Mouse (Mus musculus) heart, adult 2 months (tissue): ENCODE measurements around the gene Coro7. TPM values are rescaled to one million over a fixed set of nuclear protein-coding genes. Genes with fewer than 3 reads are reported as not detected.
A peak's percentile ranks its signal among the peaks of the same experiment; 100 is the strongest.

Source experiments
- DNase-seq, 2 experiments: peaks; one replicate each; pipeline ENCODE4 v3.0.0; 2021
- H3K27ac ChIP-seq: fragments of 200-600 bp; 2 replicates; pipeline ENCODE4 v1.8.1; 2022
- H3K27me3 ChIP-seq: fragments of 200-500 bp; 2 replicates; pipeline ENCODE4 v1.6.1; 2012; ENCODE audit warnings: mild to moderate bottlenecking, low read length, inconsistent platforms, mixed read lengths; ENCODE audit not compliant: control insufficient read depth, insufficient read depth
- H3K36me3 ChIP-seq: fragments of 200-500 bp; 2 replicates; pipeline ENCODE4 v1.6.1; 2012; ENCODE audit warnings: low read length, inconsistent platforms; ENCODE audit not compliant: control insufficient read depth, insufficient read depth
- H3K4me1 ChIP-seq: fragments of 200-500 bp; 2 replicates; pipeline ENCODE4 v1.6.1; 2011; ENCODE audit warnings: low read length; ENCODE audit not compliant: control insufficient read depth, insufficient read depth
- H3K4me3 ChIP-seq: fragments of 200-600 bp; 2 replicates; pipeline ENCODE4 v1.8.1; 2022
- H3K79me2 ChIP-seq: fragments of 200-500 bp; replicated peaks from 2 replicates; pipeline ENCODE4 v1.6.1; 2012; ENCODE audit warnings: mild to moderate bottlenecking, inconsistent platforms, low read length, moderate library complexity, mixed read lengths; ENCODE audit not compliant: control insufficient read depth, insufficient read depth
- H3K9ac ChIP-seq: fragments of 200-500 bp; 2 replicates; pipeline ENCODE4 v1.6.1; 2012; ENCODE audit warnings: low read depth, mild to moderate bottlenecking, control low read depth, inconsistent platforms, low read length, mixed read lengths
- CTCF ChIP-seq: fragments of 200-600 bp; IDR thresholded peaks from 2 replicates; pipeline ENCODE4 v1.8.1; 2022; ENCODE audit warnings: antibody characterized with exemption, mild to moderate bottlenecking, moderate library complexity
- EP300 ChIP-seq: fragments of 200-500 bp; IDR thresholded peaks from 2 replicates; pipeline ENCODE4 v1.6.1; 2011; ENCODE audit warnings: low read depth, low read length, control low read depth; ENCODE audit not compliant: insufficient read depth
- POLR2A ChIP-seq: fragments of 200-500 bp; IDR thresholded peaks from 2 replicates; pipeline ENCODE4 v1.6.1; 2011; ENCODE audit warnings: mild to moderate bottlenecking, low read depth, low read length, control low read depth; ENCODE audit not compliant: insufficient read depth
- WGBS: fragments of 180-500 bp; shearing (Covaris S2); methylation state at CpG from one replicate; pipeline ENCODE4 v1.1.7; 2018; 5-methylcytosine and 5-hydroxymethylcytosine counted together
- intact Hi-C: fragments of 180-260 bp; cut with DNase I; formaldehyde crosslinking; loops from one replicate; pipeline ENCODE4 v1.15.1; 2025
- long read RNA-seq: library from polyadenylated mRNA; stranded (forward); transcript quantifications from one replicate; pipeline ENCODE4 v2.0.0, GENCODE M21; 2021
- polyA plus RNA-seq: library from polyadenylated mRNA; depleted of rRNA; stranded (reverse); fragments of >200 nt; gene quantifications from 2 replicates; pipeline ENCODE4 v1.2.3, GENCODE M21; 2012; rRNA removed
- total RNA-seq, 2 experiments: library from RNA; stranded (reverse); gene quantifications; 2 replicates each; pipeline ENCODE4 v1.2.3; 2021

Coro7 gene
- total RNA-seq: 10 to 100 TPM; 14.6 to 15.9 TPM
- polyA plus RNA-seq: 20.8 and 22.8 TPM in 2 replicates
- long read RNA-seq, full-length matches to known transcripts: 4 of 13 reads
- long read RNA-seq, partial matches to known transcripts: 3 of 13 reads
- long read RNA-seq, other reads (novel, unspliced or antisense): 6 of 13 reads

DNA sequence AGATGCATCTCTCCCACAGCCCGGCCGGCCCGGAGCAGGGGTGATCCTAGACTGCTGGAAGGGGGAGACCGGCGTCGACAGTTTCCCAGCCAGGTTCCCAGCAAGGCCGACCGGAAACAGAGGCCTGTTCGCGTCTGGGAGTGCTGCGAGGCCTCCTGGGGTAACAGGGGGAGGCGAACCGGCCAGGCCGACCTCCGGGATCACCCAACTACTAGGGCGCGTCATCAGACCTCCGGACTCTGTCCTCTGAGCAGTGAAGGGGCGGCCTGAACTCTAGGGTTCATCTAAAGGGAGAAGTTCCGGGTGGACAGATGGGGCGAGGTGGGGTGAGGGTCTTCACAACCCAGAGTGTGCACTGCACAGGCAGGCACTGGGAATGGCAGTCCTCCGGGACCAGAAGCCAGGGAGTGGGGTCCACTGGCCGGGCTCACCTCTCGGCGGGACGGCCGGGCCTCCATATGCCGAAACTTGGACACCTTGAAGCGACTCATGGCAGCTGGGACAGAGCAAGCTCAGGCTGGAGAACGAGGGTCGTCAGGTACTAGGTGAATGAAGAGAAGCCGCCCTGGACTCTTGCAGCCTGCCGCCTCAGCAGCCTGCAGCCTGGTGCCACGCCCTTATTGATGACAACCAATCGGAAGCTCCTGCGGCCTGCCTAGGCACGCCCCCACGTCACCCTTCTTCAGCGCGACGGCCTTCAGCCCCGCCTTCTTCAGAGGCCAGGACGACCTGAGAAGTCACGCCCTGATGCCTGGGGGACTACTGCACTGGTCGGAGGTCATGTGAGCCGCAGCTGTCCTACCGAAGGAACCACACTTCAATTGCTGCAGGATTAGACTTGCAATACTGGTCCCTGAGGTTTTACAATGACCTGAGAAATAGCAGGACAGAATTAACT lies at the start of gene Coro7:
Gene Coro7, minus strand, starts transcription at position 657 of the 898 bp plus-strand sequence.
- peak; percentile 90 to 94 for DNase-seq
- intact Hi-C loops: loop anchor here (2.0 to 10.0 kb wide), 2 partner anchors 111 to 185 kb away; partner anchors contain the start of gene Cdip1
- no peaks in the 10 kb centered on the region for H3K36me3 ChIP-seq
- no peaks in the 10 kb centered on the region for H3K27me3 ChIP-seq
- peak within 1 kb of the TSS; percentile 88 for H3K4me3 ChIP-seq
- TF ChIP-seq CTCF (no peak), POLR2A (peak; percentile 75)
- H3K27ac ChIP-seq: peak within 1 kb of the TSS; percentile 62
- H3K9ac ChIP-seq: peak within 1 kb of the TSS; percentile 56
- peaks cover under 1% of the 10 kb centered on the region; the same call in 1 of the 2 replicates for H3K79me2 ChIP-seq
- WGBS: 1% methylated on average over 47 of the region's 47 CpGs
- peaks cover 3% of the 10 kb centered on the region for H3K4me1 ChIP-seq

DNA sequence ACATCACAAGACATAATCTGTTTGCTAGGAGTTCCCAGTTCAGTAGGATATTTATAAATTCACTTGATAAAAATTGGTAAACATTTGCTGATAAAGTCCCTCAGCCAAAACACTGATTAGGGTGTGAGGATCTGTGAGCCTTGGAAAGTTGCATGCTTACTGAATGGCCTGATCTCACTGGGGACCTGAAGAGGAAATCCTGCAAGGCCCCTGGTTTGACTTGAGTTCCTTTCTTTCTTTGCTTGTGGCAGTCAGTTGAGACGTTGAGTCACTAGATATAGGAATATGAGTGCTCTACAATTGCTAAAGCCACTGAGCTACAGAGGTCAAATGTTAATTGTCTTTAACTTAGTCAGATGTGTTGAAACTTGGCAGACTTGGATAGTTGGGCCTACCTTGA lies 48.4 kb upstream of the Coro7 start:
- Histone ChIP-seq H3K79me2 (peaks cover 4% of the 10 kb centered on the region; the same call in 1 of the 2 replicates), H3K36me3 (peaks cover 28% of the 10 kb centered on the region), H3K9ac (no peak overlapping the region; the same call in 1 of the 2 replicates), H3K27ac (peak overlapping the region; percentile 98), H3K4me3 (peak overlapping the region; percentile 8; the same call in 1 of the 2 replicates), H3K4me1 (peaks cover 9% of the 10 kb centered on the region), H3K27me3 (no peaks in the 10 kb centered on the region)
- intact Hi-C loops: loop anchor here (2.0 kb wide), 1 partner anchor 61 kb away; no protein-coding TSS in a partner anchor
- TF ChIP-seq EP300 (no peak), POLR2A (no peak), CTCF (no peak)
- WGBS: 0% methylated on average over 1 of the region's 1 CpGs
- DNase-seq: peak; percentile 18 to 20

DNA sequence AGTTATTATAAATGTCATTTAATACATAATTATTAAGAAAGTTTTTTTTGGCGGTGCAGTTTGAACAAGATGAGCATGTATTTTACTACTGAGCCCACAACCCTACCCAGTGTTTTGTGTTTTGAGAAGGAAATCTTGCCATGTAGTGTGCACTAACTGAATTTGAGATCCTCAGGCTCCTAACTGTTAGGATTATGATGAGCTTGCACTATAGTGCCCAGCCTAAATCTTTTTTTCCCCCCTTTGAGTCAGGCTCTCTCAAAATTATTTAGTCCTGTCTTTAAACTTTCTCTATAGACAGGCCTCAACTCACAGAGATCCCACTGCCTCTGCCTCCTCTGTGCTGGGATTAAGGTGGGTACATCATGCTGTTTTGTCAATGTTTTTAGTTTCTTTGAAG lies 47.9 kb upstream of the Coro7 start:
- peaks cover 10% of the 10 kb centered on the region for H3K4me1 ChIP-seq
- intact Hi-C loops: loop anchor here (2.0 kb wide), 1 partner anchor 61 kb away; no protein-coding TSS in a partner anchor
- peak overlapping the region; percentile 91 for H3K4me3 ChIP-seq
- peak overlapping the region; percentile 98 for H3K27ac ChIP-seq
- no peak overlapping the region for H3K9ac ChIP-seq
- no peaks in the 10 kb centered on the region for H3K27me3 ChIP-seq
- TF ChIP-seq EP300 (no peak), POLR2A (no peak), CTCF (no peak)
- WGBS: 67% methylated on average over 1 of the region's 1 CpGs
- H3K36me3 ChIP-seq: peaks cover 26% of the 10 kb centered on the region
- H3K79me2 ChIP-seq: peaks cover 4% of the 10 kb centered on the region; the same call in 1 of the 2 replicates
- DNase-seq: peak in 1 of 2 experiments; percentile 6

DNA sequence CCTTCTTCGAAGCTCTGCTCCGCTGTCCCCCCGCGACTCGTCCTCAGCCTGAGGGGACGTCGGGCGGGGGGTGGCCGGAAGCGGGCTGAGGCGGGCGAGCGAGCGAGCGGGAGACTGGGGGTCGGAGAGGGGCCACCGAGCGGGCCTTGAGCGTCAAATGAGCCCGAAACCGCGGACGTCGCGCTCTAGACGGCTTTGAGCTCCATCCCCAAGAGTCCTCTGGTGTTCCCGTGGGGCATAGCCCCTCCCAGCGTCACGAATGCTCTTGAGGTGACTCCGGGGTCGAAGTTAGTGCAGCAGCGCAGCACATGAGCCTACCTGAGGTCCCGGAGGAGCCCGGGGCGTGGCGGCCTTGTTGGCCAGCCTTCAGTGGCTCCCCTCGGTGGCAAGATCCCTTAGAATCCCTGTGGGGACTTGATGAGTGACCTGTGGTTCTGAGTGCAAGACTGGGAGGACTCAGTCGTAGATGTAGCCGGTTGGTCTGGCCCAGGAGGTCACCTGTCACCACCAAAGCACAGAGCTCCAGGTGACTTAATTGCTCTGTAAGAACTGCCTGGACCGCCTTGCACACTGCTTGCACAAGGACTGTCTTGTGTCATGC lies 47.1 kb upstream of the Coro7 start:
- H3K36me3 ChIP-seq: peaks cover 24% of the 10 kb centered on the region
- WGBS: 1% methylated on average over 39 of the region's 40 CpGs
- H3K27me3 ChIP-seq: no peaks in the 10 kb centered on the region
- H3K9ac ChIP-seq: peak overlapping the region; percentile 90
- no peak for DNase-seq
- peak overlapping the region; percentile 91 for H3K4me3 ChIP-seq
- peaks cover 3% of the 10 kb centered on the region; the same call in 1 of the 2 replicates for H3K79me2 ChIP-seq
- TF ChIP-seq EP300: no peak
- TF ChIP-seq POLR2A: no peak
- no peak for TF ChIP-seq CTCF
- intact Hi-C loops: loop anchor here (2.0 kb wide), 1 partner anchor 62 kb away; no protein-coding TSS in a partner anchor
- H3K27ac ChIP-seq: peak overlapping the region; percentile 98
- H3K4me1 ChIP-seq: peaks cover 9% of the 10 kb centered on the region

DNA sequence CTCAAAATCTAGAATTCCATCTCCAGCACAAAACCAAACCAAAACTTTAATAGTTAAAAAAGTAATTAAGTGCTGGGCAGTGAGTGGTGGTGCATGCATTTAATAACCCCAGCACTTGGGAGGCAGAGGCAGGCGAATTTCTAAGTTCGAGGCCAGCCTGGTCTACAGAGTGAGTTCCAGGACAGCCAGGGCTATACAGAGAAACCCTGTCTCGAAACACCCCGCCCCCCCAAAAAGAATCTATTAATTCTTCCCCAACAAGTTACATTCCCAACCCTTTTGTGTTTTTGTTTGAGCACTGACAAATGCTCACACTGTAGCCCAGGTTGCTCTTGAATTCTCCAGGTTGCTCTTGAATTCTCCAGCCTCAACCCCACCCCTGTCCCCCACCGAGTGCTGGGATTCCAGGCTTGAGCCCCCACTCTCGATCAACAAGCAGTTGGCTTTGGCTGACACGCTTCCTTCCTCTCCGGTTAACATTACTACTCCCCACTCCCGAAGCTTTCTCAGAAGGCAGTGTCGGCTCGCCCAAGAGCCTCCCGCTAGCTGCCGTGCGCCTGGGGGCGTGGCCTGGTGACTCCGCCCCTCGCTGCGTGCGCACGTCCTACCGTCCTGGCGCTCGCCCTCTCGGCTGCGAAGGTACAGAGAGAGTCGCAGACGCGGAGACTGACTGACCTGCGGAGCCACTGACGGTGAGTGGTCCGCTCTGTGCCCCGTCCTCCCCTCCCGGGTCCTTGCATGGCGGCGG lies 46.4 kb upstream of the Coro7 start, which contains the start of gene Hmox2:
Gene Hmox2, plus strand, starts transcription at position 582 of the 748 bp plus-strand sequence.
- TF ChIP-seq CTCF (no peak), POLR2A (peak; percentile 97), EP300 (0 out of 2 replicates have a peak, but pooled peaks have one; percentile 48)
- 5% methylated on average over 35 of the region's 35 CpGs for WGBS
- intact Hi-C loops: loop anchor here (2.0 kb wide), 1 partner anchor 63 kb away; no protein-coding TSS in a partner anchor
- no peaks in the 10 kb centered on the region for H3K27me3 ChIP-seq
- peak within 1 kb of the TSS; percentile 90 for H3K9ac ChIP-seq
- H3K36me3 ChIP-seq: peaks cover 20% of the 10 kb centered on the region
- peaks cover 3% of the 10 kb centered on the region; the same call in 1 of the 2 replicates for H3K79me2 ChIP-seq
- peak within 1 kb of the TSS; percentile 91 for H3K4me3 ChIP-seq
- H3K27ac ChIP-seq: peak within 1 kb of the TSS; percentile 98
- DNase-seq: peak; percentile 97 to 99
- H3K4me1 ChIP-seq: peaks cover 7% of the 10 kb centered on the region
